Mouse (Mus musculus): ENCODE results near the gene Smc1a.

Gene Smc1a

GRCm38 (mm10) chrX:152016151-152017145 is at the start of gene Smc1a, which contains the start of gene Ribc1:
TSS of gene Smc1a (plus strand) at chrX:152016428.
TSS of gene Ribc1 (minus strand) at chrX:152016295.
- DNase-seq (ENCODE audit: low read depth, low spot score): peak; percentile 89

- DNase-seq (ENCODE audit: low read depth, low spot score): no peak
Measured at GRCm38 (mm10) chrX:151999006-151999710, 17.1 kb upstream of the Smc1a start.

GRCm38 (mm10) chrX:152001182-152001684 is 15.0 kb upstream of the Smc1a start:
- DNase-seq (ENCODE audit: low read depth, low spot score): no peak

- peak; percentile 51 for DNase-seq (ENCODE audit: low read depth, low spot score)
Measured at GRCm38 (mm10) chrX:152001737-152002710, 14.2 kb upstream of the Smc1a start, which contains the start of gene Hsd17b10. TSS of gene Hsd17b10 (plus strand) at chrX:152001845.

- no peak for DNase-seq (ENCODE audit: low read depth, low spot score)
Measured at GRCm38 (mm10) chrX:152002865-152003264, 13.4 kb upstream of the Smc1a start.

GRCm38 (mm10) chrX:152007863-152008262 is 8.4 kb upstream of the Smc1a start:
- DNase-seq (ENCODE audit: low read depth, low spot score): no peak

GRCm38 (mm10) chrX:152015752-152016150 is 477 bp upstream of the Smc1a start:
- no peak for DNase-seq (ENCODE audit: low read depth, low spot score)

- no peak for DNase-seq (ENCODE audit: low read depth, low spot score)
Measured at GRCm38 (mm10) chrX:152017186-152017585, 958 bp downstream of the Smc1a start.

GRCm38 (mm10) chrX:152019294-152019693 is 3.1 kb downstream of the Smc1a start:
- DNase-seq (ENCODE audit: low read depth, low spot score): no peak

- DNase-seq (ENCODE audit: low read depth, low spot score): no peak
Measured at GRCm38 (mm10) chrX:152039865-152040264, 23.6 kb downstream of the Smc1a start.

- DNase-seq (ENCODE audit: low read depth, low spot score): no peak
Measured at GRCm38 (mm10) chrX:152047230-152047629, 31.0 kb downstream of the Smc1a start.

- no peak for DNase-seq (ENCODE audit: low read depth, low spot score)
Measured at GRCm38 (mm10) chrX:152052546-152052945, 36.3 kb downstream of the Smc1a start.

GRCm38 (mm10) chrX:152054094-152054493 is 37.9 kb downstream of the Smc1a start:
- DNase-seq (ENCODE audit: low read depth, low spot score): no peak

- DNase-seq (ENCODE audit: low read depth, low spot score): no peak
Measured at GRCm38 (mm10) chrX:152065674-152066073, 49.4 kb downstream of the Smc1a start.

- DNase-seq (ENCODE audit: low read depth, low spot score): no peak
Measured at GRCm38 (mm10) chrX:152067789-152068188, 51.6 kb downstream of the Smc1a start.

GRCm38 (mm10) chrX:152089832-152090614 is 73.8 kb downstream of the Smc1a start:
- peak; percentile 67 for DNase-seq (ENCODE audit: low read depth, low spot score)

- no peak for DNase-seq (ENCODE audit: low read depth, low spot score)
Measured at GRCm38 (mm10) chrX:152097572-152097971, 81.3 kb downstream of the Smc1a start.
